Mouse (Mus musculus): ENCODE measurements around the gene Asphd2. TPM values are rescaled to one million over a fixed set of nuclear protein-coding genes. Genes with fewer than 3 reads are reported as not detected.
"Not testable (repeated sequence)": the region's sequence is repeated elsewhere in the genome, so short reads cannot be mapped to it uniquely, and the experiment has no call there.

Gene Asphd2
- polyA plus RNA-seq, 1 experiment from 2014 or later, result 1.7 TPM

- Histone ChIP-seq H3K9ac (ENCODE audit: low read length) (no peak overlapping the region), H3K4me2 (ENCODE audit: low read length) (no peak overlapping the region), H3K27ac (replicated peaks in 1 of 2; ENCODE audit: control insufficient read depth in 1 of 2, insufficient read depth in 1 of 2, low read depth in 2 of 2, low read length in 2 of 2) (no peak overlapping the region), H3K4me1 (ENCODE audit: control insufficient read depth in 2 of 2, insufficient read depth in 2 of 2, low read length in 2 of 2) (no peaks in the 10 kb centered on the region), H3K4me3 (ENCODE audit: control insufficient read depth in 1 of 2, insufficient read depth in 1 of 2, low read depth in 1 of 2, low read length in 2 of 2) (no peak overlapping the region), H3K9me3 (ENCODE audit: control insufficient read depth, low read length) (no peaks in the 10 kb centered on the region), H3K27me3 (ENCODE audit: control insufficient read depth, insufficient read depth, low read length) (peaks cover 74% of the 10 kb centered on the region), H3K36me3 (ENCODE audit: control insufficient read depth, insufficient read depth, low read length) (no peaks in the 10 kb centered on the region)
- ATAC-seq (ENCODE audit: insufficient number of reproducible peaks, insufficient read depth, low FRiP score, low read depth), result no peak
- WGBS, result 65% methylated on average over 7 of the region's 7 CpGs
Observed at GRCm38 (mm10) chr5:112426635-112427034, 32.0 kb upstream of the Asphd2 start.

DNA sequence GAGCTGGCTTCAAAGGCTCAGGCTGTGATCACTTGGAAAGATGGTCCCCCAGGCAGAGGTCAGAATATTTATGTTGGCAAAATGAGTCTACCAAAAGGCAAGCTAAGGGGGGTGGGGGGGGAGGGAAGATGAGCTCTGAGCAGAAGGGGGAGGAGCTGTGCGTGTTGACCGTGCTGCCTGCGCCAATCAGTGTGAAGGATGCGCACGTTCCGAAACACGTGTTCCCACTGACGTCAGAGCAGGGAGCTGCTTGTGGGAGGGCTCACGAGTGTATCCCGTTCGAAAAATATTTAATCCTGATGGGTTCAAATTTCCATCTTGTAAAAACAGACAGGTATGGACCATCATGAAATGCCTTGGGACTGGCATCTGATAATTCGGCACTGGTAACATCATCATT is 24.9 kb upstream of the Asphd2 start:
- Histone ChIP-seq H3K27ac (replicated peaks in 1 of 2; ENCODE audit: control insufficient read depth in 1 of 2, insufficient read depth in 1 of 2, low read depth in 2 of 2, low read length in 2 of 2) (no peak overlapping the region), H3K4me2 (ENCODE audit: low read length) (no peak overlapping the region), H3K4me3 (ENCODE audit: control insufficient read depth in 1 of 2, insufficient read depth in 1 of 2, low read depth in 1 of 2, low read length in 2 of 2) (no peak overlapping the region), H3K27me3 (ENCODE audit: control insufficient read depth, insufficient read depth, low read length) (peaks cover 58% of the 10 kb centered on the region), H3K9ac (ENCODE audit: low read length) (no peak overlapping the region), H3K9me3 (ENCODE audit: control insufficient read depth, low read length) (no peaks in the 10 kb centered on the region), H3K4me1 (ENCODE audit: control insufficient read depth in 2 of 2, insufficient read depth in 2 of 2, low read length in 2 of 2) (no peaks in the 10 kb centered on the region), H3K36me3 (ENCODE audit: control insufficient read depth, insufficient read depth, low read length) (no peaks in the 10 kb centered on the region)
- 34% methylated on average over 12 of the region's 12 CpGs for WGBS
- no peak for ATAC-seq (ENCODE audit: insufficient number of reproducible peaks, insufficient read depth, low FRiP score, low read depth)

- no peak overlapping the region for H3K4me2 ChIP-seq (ENCODE audit: low read length)
- H3K9ac ChIP-seq (ENCODE audit: low read length), result no peak overlapping the region
- no peaks in the 10 kb centered on the region for H3K4me1 ChIP-seq (ENCODE audit: control insufficient read depth in 2 of 2, insufficient read depth in 2 of 2, low read length in 2 of 2)
- no peak overlapping the region for H3K27ac ChIP-seq (replicated peaks in 1 of 2; ENCODE audit: control insufficient read depth in 1 of 2, insufficient read depth in 1 of 2, low read depth in 2 of 2, low read length in 2 of 2)
- H3K27me3 ChIP-seq (ENCODE audit: control insufficient read depth, insufficient read depth, low read length), result peaks cover 43% of the 10 kb centered on the region
- no peak for ATAC-seq (ENCODE audit: insufficient number of reproducible peaks, insufficient read depth, low FRiP score, low read depth)
- no peaks in the 10 kb centered on the region for H3K36me3 ChIP-seq (ENCODE audit: control insufficient read depth, insufficient read depth, low read length)
- no peak overlapping the region for H3K4me3 ChIP-seq (ENCODE audit: control insufficient read depth in 1 of 2, insufficient read depth in 1 of 2, low read depth in 1 of 2, low read length in 2 of 2)
- H3K9me3 ChIP-seq (ENCODE audit: control insufficient read depth, low read length), result 0 out of 2 replicates have a peak, but pooled peaks cover 4% of the 10 kb centered on the region
- 46% methylated on average over 4 of the region's 4 CpGs for WGBS
Observed at GRCm38 (mm10) chr5:112418023-112418422, 23.4 kb upstream of the Asphd2 start.

DNA sequence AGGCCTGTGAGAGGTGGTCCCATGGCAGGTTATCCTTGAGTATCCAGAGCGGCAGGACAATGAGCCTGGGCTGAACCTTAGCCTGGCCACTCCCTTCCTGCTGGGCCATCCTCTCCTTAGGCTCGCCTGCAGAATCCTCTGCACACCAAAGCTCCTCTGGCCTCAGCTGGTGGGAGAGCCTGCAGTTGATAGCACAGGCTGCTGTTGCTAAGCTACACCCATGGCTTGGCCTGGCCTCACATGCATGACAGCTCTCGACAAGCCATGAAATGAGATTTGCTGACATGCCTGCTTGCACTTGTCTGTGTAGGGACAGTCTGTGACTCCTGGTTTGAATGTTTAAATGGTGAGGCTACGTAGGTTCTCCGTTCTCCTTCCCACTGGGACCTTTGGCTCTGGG is 22.0 kb upstream of the Asphd2 start:
- Histone ChIP-seq H3K9ac (ENCODE audit: low read length) (no peak overlapping the region), H3K4me1 (ENCODE audit: control insufficient read depth in 2 of 2, insufficient read depth in 2 of 2, low read length in 2 of 2) (peaks cover 0 to 3% of the 10 kb centered on the region in 2 experiments; a peak in 1 of 4 replicates), H3K27me3 (ENCODE audit: control insufficient read depth, insufficient read depth, low read length) (peaks cover 49% of the 10 kb centered on the region), H3K9me3 (ENCODE audit: control insufficient read depth, low read length) (0 out of 2 replicates have a peak, but pooled peaks cover 4% of the 10 kb centered on the region), H3K27ac (replicated peaks in 1 of 2; ENCODE audit: control insufficient read depth in 1 of 2, insufficient read depth in 1 of 2, low read depth in 2 of 2, low read length in 2 of 2) (no peak overlapping the region), H3K4me2 (ENCODE audit: low read length) (no peak overlapping the region), H3K36me3 (ENCODE audit: control insufficient read depth, insufficient read depth, low read length) (no peaks in the 10 kb centered on the region), H3K4me3 (ENCODE audit: control insufficient read depth in 1 of 2, insufficient read depth in 1 of 2, low read depth in 1 of 2, low read length in 2 of 2) (no peak overlapping the region)
- WGBS, result 52% methylated on average over 5 of the region's 5 CpGs
- no peak for ATAC-seq (ENCODE audit: insufficient number of reproducible peaks, insufficient read depth, low FRiP score, low read depth)

DNA sequence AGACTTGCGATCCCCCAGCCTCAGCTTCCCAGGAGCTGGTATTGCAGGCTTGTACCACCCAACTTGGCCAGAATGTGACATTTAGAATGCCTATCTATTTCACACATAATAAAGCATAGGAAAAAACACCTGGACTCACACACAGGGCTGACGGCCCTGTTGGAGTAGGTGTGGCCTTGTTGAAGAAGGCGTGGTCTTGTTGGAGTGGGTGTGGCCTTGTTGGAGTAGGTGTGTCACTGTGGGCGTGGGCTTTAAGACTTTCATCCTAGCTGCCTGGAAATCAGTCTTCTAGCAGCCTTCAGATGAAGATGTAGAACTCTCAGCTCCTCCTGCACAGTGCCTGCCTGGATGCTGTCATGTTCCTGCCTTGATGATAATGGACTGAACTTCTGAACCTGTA is 18.1 kb upstream of the Asphd2 start:
- H3K27ac ChIP-seq (replicated peaks in 1 of 2; ENCODE audit: control insufficient read depth in 1 of 2, insufficient read depth in 1 of 2, low read depth in 2 of 2, low read length in 2 of 2); H3K9ac ChIP-seq (ENCODE audit: low read length); H3K36me3 ChIP-seq (ENCODE audit: control insufficient read depth, insufficient read depth, low read length); H3K4me3 ChIP-seq (ENCODE audit: control insufficient read depth in 1 of 2, insufficient read depth in 1 of 2, low read depth in 1 of 2, low read length in 2 of 2); H3K4me2 ChIP-seq (ENCODE audit: low read length); ATAC-seq (ENCODE audit: insufficient number of reproducible peaks, insufficient read depth, low FRiP score, low read depth); H3K9me3 ChIP-seq (ENCODE audit: control insufficient read depth, low read length); H3K4me1 ChIP-seq (ENCODE audit: control insufficient read depth in 2 of 2, insufficient read depth in 2 of 2, low read length in 2 of 2): not testable (repeated sequence)
- WGBS, result 72% methylated on average over 4 of the region's 4 CpGs
- peaks cover 46% of the 10 kb centered on the region for H3K27me3 ChIP-seq (ENCODE audit: control insufficient read depth, insufficient read depth, low read length)

DNA sequence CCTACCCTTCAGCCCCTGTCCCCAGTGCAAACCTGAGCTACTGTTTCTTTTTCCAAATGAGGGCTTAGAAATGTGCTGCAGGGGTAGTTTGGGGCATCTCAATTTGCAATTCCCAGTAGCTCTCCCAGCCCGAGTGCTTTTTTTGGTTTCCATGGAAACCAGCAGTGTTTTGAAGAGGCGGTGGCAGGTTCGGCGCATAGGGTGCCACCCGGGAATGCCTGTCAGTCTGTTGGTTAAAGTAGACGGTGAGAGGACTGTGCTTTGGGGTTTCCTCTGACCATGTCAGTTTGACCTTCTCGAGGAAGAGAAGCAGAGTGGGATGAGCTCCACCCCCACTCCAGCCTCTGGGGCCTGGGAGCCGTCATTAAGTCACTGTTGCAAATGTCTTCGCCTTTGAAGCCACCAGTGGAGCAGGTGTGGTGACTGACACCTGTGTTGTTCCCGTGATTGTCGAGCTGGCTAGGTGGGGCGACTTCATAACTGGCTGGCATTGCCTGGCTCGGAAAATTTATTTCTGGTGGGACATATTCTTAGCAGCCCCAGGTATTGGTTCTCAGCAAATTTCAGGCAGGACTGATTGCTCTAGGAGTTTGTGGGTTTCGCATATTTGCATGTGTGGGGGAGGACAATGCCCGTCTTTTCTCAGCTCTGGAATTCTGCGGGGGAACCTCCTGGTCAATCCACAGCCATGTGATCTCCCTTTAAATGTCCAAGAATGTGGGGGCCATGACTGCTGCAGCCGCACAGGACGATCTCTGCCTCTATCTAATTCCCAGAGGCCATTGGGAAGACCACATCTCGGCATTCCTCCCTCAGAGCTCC is 17.1 kb upstream of the Asphd2 start:
- ATAC-seq (ENCODE audit: insufficient number of reproducible peaks, insufficient read depth, low FRiP score, low read depth), result no peak
- H3K9me3 ChIP-seq (ENCODE audit: control insufficient read depth, low read length), result 0 out of 2 replicates have a peak, but pooled peaks cover 4% of the 10 kb centered on the region
- peaks cover 43% of the 10 kb centered on the region for H3K27me3 ChIP-seq (ENCODE audit: control insufficient read depth, insufficient read depth, low read length)
- WGBS, result 11% methylated on average over 19 of the region's 19 CpGs
- H3K4me2 ChIP-seq (ENCODE audit: low read length), result no peak overlapping the region
- H3K27ac ChIP-seq (replicated peaks in 1 of 2; ENCODE audit: control insufficient read depth in 1 of 2, insufficient read depth in 1 of 2, low read depth in 2 of 2, low read length in 2 of 2), result no peak overlapping the region
- H3K4me1 ChIP-seq (ENCODE audit: control insufficient read depth in 2 of 2, insufficient read depth in 2 of 2, low read length in 2 of 2), result peaks cover 0 to 6% of the 10 kb centered on the region in 2 experiments; a peak in 1 of 4 replicates
- H3K36me3 ChIP-seq (ENCODE audit: control insufficient read depth, insufficient read depth, low read length), result no peaks in the 10 kb centered on the region
- no peak overlapping the region for H3K4me3 ChIP-seq (ENCODE audit: control insufficient read depth in 1 of 2, insufficient read depth in 1 of 2, low read depth in 1 of 2, low read length in 2 of 2)
- H3K9ac ChIP-seq (ENCODE audit: low read length), result no peak overlapping the region

DNA sequence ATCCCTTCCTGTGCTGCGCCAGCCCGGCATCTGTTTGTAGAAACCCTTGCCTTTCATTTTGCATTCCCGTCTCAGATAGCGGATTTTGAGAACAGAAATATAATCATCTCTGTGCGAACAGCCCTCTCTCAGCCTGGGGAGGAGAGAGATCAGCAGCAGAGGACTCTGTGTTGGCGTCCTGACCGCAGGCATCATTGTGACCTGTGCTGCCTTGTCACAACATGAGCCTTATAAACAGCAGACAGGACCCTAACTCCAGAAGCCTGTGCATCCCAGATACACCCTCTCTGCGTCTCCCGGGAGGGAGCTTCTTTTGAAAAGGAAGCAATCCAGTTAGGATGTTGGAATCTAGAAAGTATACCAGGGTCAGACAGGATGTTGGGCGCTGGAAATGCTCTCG is 16.4 kb upstream of the Asphd2 start:
- no peaks in the 10 kb centered on the region for H3K36me3 ChIP-seq (ENCODE audit: control insufficient read depth, insufficient read depth, low read length)
- no peak overlapping the region for H3K9ac ChIP-seq (ENCODE audit: low read length)
- H3K27me3 ChIP-seq (ENCODE audit: control insufficient read depth, insufficient read depth, low read length), result peaks cover 38% of the 10 kb centered on the region
- H3K4me2 ChIP-seq (ENCODE audit: low read length), result no peak overlapping the region
- H3K27ac ChIP-seq (replicated peaks in 1 of 2; ENCODE audit: control insufficient read depth in 1 of 2, insufficient read depth in 1 of 2, low read depth in 2 of 2, low read length in 2 of 2), result no peak overlapping the region
- no peak for ATAC-seq (ENCODE audit: insufficient number of reproducible peaks, insufficient read depth, low FRiP score, low read depth)
- H3K4me1 ChIP-seq (ENCODE audit: control insufficient read depth in 2 of 2, insufficient read depth in 2 of 2, low read length in 2 of 2), result peaks cover 2 to 6% of the 10 kb centered on the region in 2 experiments
- WGBS, result 37% methylated on average over 11 of the region's 11 CpGs
- H3K9me3 ChIP-seq (ENCODE audit: control insufficient read depth, low read length), result 0 out of 2 replicates have a peak, but pooled peaks cover 4% of the 10 kb centered on the region
- H3K4me3 ChIP-seq (ENCODE audit: control insufficient read depth in 1 of 2, insufficient read depth in 1 of 2, low read depth in 1 of 2, low read length in 2 of 2), result no peak overlapping the region

Data from heart, embryonic 14.5 days (tissue).